In the genomic region with DNA sequence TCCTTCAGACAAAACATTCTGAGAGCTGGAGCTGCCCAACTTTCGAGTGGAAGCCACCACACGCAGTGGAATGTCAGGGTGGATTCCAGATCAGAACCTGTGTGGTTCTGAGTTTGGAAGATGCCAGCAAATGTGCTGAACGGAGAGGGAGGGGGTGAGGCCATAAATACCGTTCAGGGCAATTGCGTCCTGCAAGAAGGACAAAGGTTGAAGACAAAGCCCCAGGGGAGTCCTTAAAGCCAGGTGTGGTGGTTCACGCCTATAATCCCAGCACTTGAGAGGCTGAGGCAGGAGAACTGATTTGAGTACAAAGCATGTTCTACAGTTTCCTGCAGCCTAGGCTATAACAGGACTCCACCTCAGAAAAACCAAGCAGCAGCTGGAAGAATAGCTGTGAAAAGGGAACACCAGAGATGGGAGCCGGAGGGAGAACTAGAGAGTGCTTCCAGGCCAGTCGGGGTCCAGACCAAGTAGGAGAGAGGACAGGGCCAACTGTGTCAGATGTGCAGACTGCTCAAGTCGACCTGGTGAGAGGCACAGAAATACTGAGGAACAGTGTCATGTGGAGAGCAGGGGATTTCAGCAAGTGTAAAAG, we compare ENCODE assay signal across 13 mouse cellular contexts. TPM values are rescaled to one million over a fixed set of nuclear protein-coding genes. Genes with fewer than 3 reads are reported as not detected.
DNase-seq lines count a peak whose midpoint lies in the region; ATAC-seq and TF ChIP-seq lines count a peak whose summit lies in the region.
"Had no signal": no experiment of that assay in that cellular context is flagged by ENCODE, and none has a peak within 500 bp of the region (broad histone marks: within the 10 kb centered on the region; RNA-seq: fewer than 3 reads in every experiment).

No protein-coding gene starts in this region.

- no peaks in the 10 kb centered on the region for H3K9me3 ChIP-seq in forebrain, embryonic 11.5 days (ENCODE audit: control insufficient read depth, low read length)
- no peaks in the 10 kb centered on the region for H3K9me3 ChIP-seq in forebrain, embryonic 16.5 days (ENCODE audit: control insufficient read depth, low read length)
- no peaks in the 10 kb centered on the region for H3K9me3 ChIP-seq in ES-E14 (ENCODE audit: control insufficient read depth, insufficient read depth, low read depth, low read length)
- no peaks in the 10 kb centered on the region for H3K9me3 ChIP-seq in limb, embryonic 10.5 days (replicated peaks)
- H3K9me3 ChIP-seq: embryonic facial prominence, embryonic 15.5 days; forebrain, embryonic 15.5 days; neural tube, embryonic 15.5 days had no signal

- no peak overlapping the region for H3K9ac ChIP-seq in forebrain, embryonic 11.5 days (ENCODE audit: low read length)
- H3K9ac ChIP-seq in forebrain, embryonic 16.5 days (replicated peaks; ENCODE audit: low read depth, low read length) = no peak overlapping the region
- no peak overlapping the region for H3K9ac ChIP-seq in ES-E14 (ENCODE audit: insufficient read depth, low read depth, low read length, poor library complexity, severe bottlenecking)
- H3K9ac ChIP-seq: embryonic facial prominence, embryonic 15.5 days; forebrain, embryonic 15.5 days; neural tube, embryonic 15.5 days had no signal

- no peak overlapping the region for H3K4me2 ChIP-seq in forebrain, embryonic 11.5 days (ENCODE audit: low read depth, low read length, severe bottlenecking)
- no peak overlapping the region for H3K4me2 ChIP-seq in forebrain, embryonic 16.5 days (ENCODE audit: low read length)
- H3K4me2 ChIP-seq: embryonic facial prominence, embryonic 15.5 days; forebrain, embryonic 15.5 days; neural tube, embryonic 15.5 days had no signal

- peaks cover 11% of the 10 kb centered on the region for H3K4me1 ChIP-seq in forebrain, embryonic 11.5 days (replicated peaks; ENCODE audit: control insufficient read depth, insufficient read depth, low read length)
- H3K4me1 ChIP-seq in forebrain, embryonic 16.5 days (replicated peaks; ENCODE audit: control insufficient read depth, insufficient read depth, low read length) = peaks cover 32% of the 10 kb centered on the region
- peaks cover 3 to 19% of the 10 kb centered on the region in 2 experiments; a peak in 2 of 4 replicates for H3K4me1 ChIP-seq in ES-E14 (ENCODE audit: control insufficient read depth in 2 of 2, insufficient read depth in 2 of 2, low read length in 2 of 2, poor library complexity in 1 of 2)
- peaks cover 53% of the 10 kb centered on the region for H3K4me1 ChIP-seq in limb, embryonic 10.5 days

- H3K36me3 ChIP-seq in forebrain, embryonic 11.5 days (ENCODE audit: control insufficient read depth, insufficient read depth, low read length) = no peaks in the 10 kb centered on the region; the same call in 1 of the 2 replicates
- no peaks in the 10 kb centered on the region for H3K36me3 ChIP-seq in forebrain, embryonic 16.5 days (ENCODE audit: control insufficient read depth, insufficient read depth)
- no peaks in the 10 kb centered on the region for H3K36me3 ChIP-seq in ES-E14 (ENCODE audit: control insufficient read depth, insufficient read depth, low read length, poor library complexity, severe bottlenecking)
- peaks cover 12% of the 10 kb centered on the region for H3K36me3 ChIP-seq in limb, embryonic 10.5 days
- H3K36me3 ChIP-seq: embryonic facial prominence, embryonic 15.5 days; forebrain, embryonic 15.5 days; neural tube, embryonic 15.5 days had no signal

- 64% methylated on average over 9 of the region's 9 CpGs for WGBS in forebrain, embryonic 11.5 days
- 62% methylated on average over 9 of the region's 9 CpGs for WGBS in forebrain, embryonic 16.5 days
- WGBS in limb, embryonic 10.5 days = 53% methylated on average over 9 of the region's 9 CpGs

- H3K27ac ChIP-seq in forebrain, embryonic 11.5 days (ENCODE audit: low read depth, low read length) = 0 out of 2 replicates have a peak overlapping the region, but pooled peaks have one; percentile 3
- no peak overlapping the region for H3K27ac ChIP-seq in forebrain, embryonic 16.5 days (ENCODE audit: low read length)
- peak overlapping the region; percentile 80 for H3K27ac ChIP-seq in left cerebral cortex, adult 2 months
- peak overlapping the region; percentile 26; the same call in 1 of the 2 replicates for H3K27ac ChIP-seq in ES-E14 (ENCODE audit: insufficient read depth, low read depth, low read length, poor library complexity, severe bottlenecking)
- peak overlapping the region; percentile 53; the same call in 1 of the 2 replicates for H3K27ac ChIP-seq in limb, embryonic 10.5 days
- H3K27ac ChIP-seq: embryonic facial prominence, embryonic 15.5 days; forebrain, embryonic 15.5 days; neural tube, embryonic 15.5 days had no signal

- H3K4me3 ChIP-seq in forebrain, embryonic 11.5 days (ENCODE audit: low read depth, low read length) = no peak overlapping the region
- no peak overlapping the region for H3K4me3 ChIP-seq in forebrain, embryonic 16.5 days (replicated peaks; ENCODE audit: low read length)
- H3K4me3 ChIP-seq in left cerebral cortex, adult 2 months = no peak overlapping the region
- no peak overlapping the region for H3K4me3 ChIP-seq in ES-E14 (ENCODE audit: insufficient read depth in 1 of 2, low read depth in 1 of 2, low read length in 2 of 2, poor library complexity in 1 of 2, severe bottlenecking in 1 of 2)
- H3K4me3 ChIP-seq in limb, embryonic 10.5 days = peak overlapping the region; percentile 17; the same call in 1 of the 2 replicates
- H3K4me3 ChIP-seq: embryonic facial prominence, embryonic 15.5 days; forebrain, embryonic 15.5 days; neural tube, embryonic 15.5 days had no signal

- TF ChIP-seq CTCF in left cerebral cortex, adult 2 months (IDR thresholded peaks at IDR 0.05) = no peak

- ATAC-seq in forebrain, embryonic 11.5 days (replicated peaks; ENCODE audit: low FRiP score) = no peak
- ATAC-seq in forebrain, embryonic 16.5 days = no peak
- ATAC-seq: forebrain, embryonic 15.5 days had no signal

- no peak for DNase-seq in forebrain, embryonic 11.5 days (ENCODE audit: low spot score)
- DNase-seq in left cerebral cortex, adult 2 months (ENCODE audit: extremely low spot score in 1 of 2, low spot score in 2 of 2) = no peak
- no peak for DNase-seq in left cerebral cortex, postnatal 14 days (ENCODE audit: low spot score in 2 of 2)
- DNase-seq in ES-E14 (ENCODE audit: low read depth, low spot score) = no peak
- DNase-seq in limb, embryonic 10.5 days (ENCODE audit: low spot score) = no peak
- no peak for DNase-seq in frontal cortex, postnatal 14 days (ENCODE audit: low spot score in 2 of 2)
- no peak for DNase-seq in thymus, postnatal 10 days (ENCODE audit: low spot score in 2 of 2)
- DNase-seq: midbrain, embryonic 14.5 days had no signal

- intact Hi-C loops in left cerebral cortex, adult 2 months (cut with DNase I) = loop anchor here (10.0 kb wide), 1 partner anchor 768 kb away; the partner anchor contains the start of genes C2 and Ehmt2
- intact Hi-C loops in left cerebral cortex, postnatal 14 days (cut with DNase I) = no loop called here

- in situ Hi-C loops in ES-E14 (cut with MboI; ENCODE audit: low sequenced_read_pairs in 2 of 2, unreplicated experiment in 2 of 2) = no loop called here

- H3K27me3 ChIP-seq in forebrain, embryonic 11.5 days (ENCODE audit: control insufficient read depth, insufficient read depth, low read length) = 0 out of 2 replicates have a peak, but pooled peaks cover 2% of the 10 kb centered on the region
- H3K27me3 ChIP-seq in forebrain, embryonic 16.5 days (replicated peaks; ENCODE audit: control insufficient read depth, insufficient read depth, low read length) = no peaks in the 10 kb centered on the region
- no peaks in the 10 kb centered on the region for H3K27me3 ChIP-seq in limb, embryonic 10.5 days (ENCODE audit: low read depth, poor library complexity, severe bottlenecking)
- H3K27me3 ChIP-seq: embryonic facial prominence, embryonic 15.5 days; forebrain, embryonic 15.5 days; neural tube, embryonic 15.5 days had no signal

RNA-seq across cellular contexts. Expression of gene Brd2, which starts 4.5 kb away (rescaled TPM):
- 152 and 163 TPM in 2 replicates for polyA plus RNA-seq in forebrain, embryonic 11.5 days (2014; fragmentation: Nextera tagmentation; extraction: Ambion mirVana)
- 130 and 132 TPM in 2 replicates for polyA plus RNA-seq in forebrain, embryonic 16.5 days (2015; fragmentation: Nextera tagmentation; extraction: Ambion mirVana)
- 100 to 1,000 TPM; 177 to 179 TPM for total RNA-seq in left cerebral cortex, adult 2 months (2021)
- 100 to 1,000 TPM; 231 to 249 TPM for total RNA-seq in left cerebral cortex, postnatal 14 days (2021)
- 257 and 321 TPM in 2 replicates for total RNA-seq in ES-E14 (2012; rRNA removed)
- 140 and 145 TPM in 2 replicates for polyA plus RNA-seq in limb, embryonic 10.5 days (2016; fragmentation: Nextera tagmentation; extraction: Ambion mirVana)

RNA-seq across cellular contexts. Expression of gene H2-DMa, which starts 7.6 kb away (rescaled TPM):
- polyA plus RNA-seq in forebrain, embryonic 11.5 days (2014; fragmentation: Nextera tagmentation; extraction: Ambion mirVana) = 7.2 and 8.2 TPM in 2 replicates
- 12.1 and 15.8 TPM in 2 replicates for polyA plus RNA-seq in forebrain, embryonic 16.5 days (2015; fragmentation: Nextera tagmentation; extraction: Ambion mirVana)
- 10 to 100 TPM; 23.3 to 28.2 TPM for total RNA-seq in left cerebral cortex, adult 2 months (2021)
- 10 to 100 TPM; 25.8 to 29.1 TPM for total RNA-seq in left cerebral cortex, postnatal 14 days (2021)
- 18.5 and 24.5 TPM in 2 replicates for total RNA-seq in ES-E14 (2012; rRNA removed)
- 4.2 and 5.3 TPM in 2 replicates for polyA plus RNA-seq in limb, embryonic 10.5 days (2016; fragmentation: Nextera tagmentation; extraction: Ambion mirVana)

RNA-seq across cellular contexts. Expression of gene H2-DMb2, which starts 16.2 kb away (rescaled TPM):
- polyA plus RNA-seq in forebrain, embryonic 11.5 days (2014; fragmentation: Nextera tagmentation; extraction: Ambion mirVana) = 0.15 TPM in 1 of 2 replicates, not detected in the other
- 0.43 and 0.90 TPM in 2 replicates for polyA plus RNA-seq in forebrain, embryonic 16.5 days (2015; fragmentation: Nextera tagmentation; extraction: Ambion mirVana)
- under 1 TPM; 0.56 to 0.59 TPM for total RNA-seq in left cerebral cortex, adult 2 months (2021)
- total RNA-seq in left cerebral cortex, postnatal 14 days (2021) = 1 to 10 TPM; 1.0 to 1.1 TPM
- total RNA-seq in ES-E14 (2012; rRNA removed) = 0.31 TPM in 1 of 2 replicates, not detected in the other
- polyA plus RNA-seq in limb, embryonic 10.5 days (2016; fragmentation: Nextera tagmentation; extraction: Ambion mirVana) = 0.18 and 0.40 TPM in 2 replicates

RNA-seq across cellular contexts. Expression of gene H2-DMb1, which starts 25.9 kb away (rescaled TPM):
- polyA plus RNA-seq in forebrain, embryonic 11.5 days (2014; fragmentation: Nextera tagmentation; extraction: Ambion mirVana) = 0.15 and 0.87 TPM in 2 replicates
- 0.66 and 0.98 TPM in 2 replicates for polyA plus RNA-seq in forebrain, embryonic 16.5 days (2015; fragmentation: Nextera tagmentation; extraction: Ambion mirVana)
- 1 to 10 TPM; 1.1 to 1.7 TPM for total RNA-seq in left cerebral cortex, adult 2 months (2021)
- total RNA-seq in left cerebral cortex, postnatal 14 days (2021) = 1 to 10 TPM; 1.1 to 1.6 TPM
- 3.1 and 5.0 TPM in 2 replicates for total RNA-seq in ES-E14 (2012; rRNA removed)
- 0.18 and 0.51 TPM in 2 replicates for polyA plus RNA-seq in limb, embryonic 10.5 days (2016; fragmentation: Nextera tagmentation; extraction: Ambion mirVana)

RNA-seq across cellular contexts. Expression of gene H2-Oa, which starts 34.8 kb away (rescaled TPM):
- polyA plus RNA-seq in forebrain, embryonic 11.5 days (2014; fragmentation: Nextera tagmentation; extraction: Ambion mirVana) = 0.17 and 0.25 TPM in 2 replicates
- 0.22 and 0.28 TPM in 2 replicates for polyA plus RNA-seq in forebrain, embryonic 16.5 days (2015; fragmentation: Nextera tagmentation; extraction: Ambion mirVana)
- total RNA-seq in left cerebral cortex, adult 2 months (2021) = under 1 TPM in 1 of 2 experiments, not detected in 1; 0.47 TPM
- total RNA-seq in left cerebral cortex, postnatal 14 days (2021) = under 1 TPM in 1 of 2 experiments, not detected in 1; 0.32 TPM
- total RNA-seq in ES-E14 (2012; rRNA removed) = 0.54 TPM in 1 of 2 replicates, not detected in the other
- polyA plus RNA-seq in limb, embryonic 10.5 days (2016; fragmentation: Nextera tagmentation; extraction: Ambion mirVana) = 0.31 and 0.66 TPM in 2 replicates
- total RNA-seq: heart, postnatal 25 days had no signal
- polyA plus RNA-seq: midbrain, embryonic 14.5 days had no signal
